Mouse (Mus musculus): Measurements from ENCODE around the gene Stat6.
"Not testable (repeated sequence)": the region's sequence is repeated elsewhere in the genome, so short reads cannot be mapped to it uniquely, and the experiment has no call there.

Stat6 gene

GRCm38 (mm10) chr10:127652906-127653638 lies 10.3 kb downstream of the Stat6 start:
- no peak for DNase-seq

DNA sequence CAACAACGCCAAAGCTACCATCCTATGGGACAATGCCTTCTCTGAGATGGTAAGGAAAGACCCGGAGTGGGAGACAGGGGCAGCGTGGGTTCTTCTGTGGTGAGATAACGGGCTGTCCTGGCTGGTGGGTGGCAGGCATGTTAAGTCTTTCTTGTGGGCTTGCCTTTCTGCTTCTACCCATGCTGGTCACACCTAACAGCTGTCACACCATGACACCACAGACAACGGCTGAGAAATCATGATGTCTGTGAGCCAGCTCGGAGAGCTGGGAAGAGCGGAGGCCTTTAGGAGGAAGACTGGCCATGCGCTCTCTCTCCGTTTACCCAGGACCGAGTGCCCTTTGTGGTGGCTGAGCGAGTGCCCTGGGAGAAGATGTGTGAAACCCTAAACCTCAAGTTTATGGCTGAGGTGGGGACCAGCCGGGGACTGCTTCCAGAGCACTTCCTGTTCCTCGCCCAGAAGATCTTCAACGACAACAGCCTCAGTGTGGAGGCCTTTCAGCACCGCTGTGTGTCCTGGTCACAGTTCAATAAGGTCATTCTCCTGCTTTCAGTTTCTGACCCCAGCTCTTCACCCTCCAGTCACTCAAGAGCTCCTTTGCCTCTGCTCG lies 12.3 kb downstream of the Stat6 start:
- DNase-seq: no peak

DNA sequence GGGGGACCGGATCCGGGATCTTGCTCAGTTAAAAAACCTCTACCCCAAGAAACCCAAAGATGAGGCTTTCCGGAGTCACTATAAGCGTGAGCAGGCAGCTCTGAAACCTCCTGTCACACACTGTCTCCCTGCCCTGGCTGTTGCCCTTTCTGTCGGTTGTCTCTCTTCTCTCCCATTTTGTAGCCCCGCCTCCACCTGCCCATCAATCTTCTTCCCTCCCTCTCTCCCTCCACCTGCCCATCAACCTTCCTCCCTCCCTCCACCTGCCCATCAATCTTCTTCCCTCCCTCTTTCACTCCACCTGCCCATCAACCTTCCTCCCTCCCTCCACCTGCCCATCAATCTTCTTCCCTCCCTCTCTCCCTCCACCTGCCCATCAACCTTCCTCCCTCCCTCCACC lies 14.8 kb downstream of the Stat6 start:
- not testable (repeated sequence) for DNase-seq

GRCm38 (mm10) chr10:127658076-127658475 lies 15.3 kb downstream of the Stat6 start:
- no peak for DNase-seq

- DNase-seq: no peak
These were observed 16.8 kb downstream of the Stat6 start for GRCm38 (mm10) chr10:127659551-127659950.

DNA sequence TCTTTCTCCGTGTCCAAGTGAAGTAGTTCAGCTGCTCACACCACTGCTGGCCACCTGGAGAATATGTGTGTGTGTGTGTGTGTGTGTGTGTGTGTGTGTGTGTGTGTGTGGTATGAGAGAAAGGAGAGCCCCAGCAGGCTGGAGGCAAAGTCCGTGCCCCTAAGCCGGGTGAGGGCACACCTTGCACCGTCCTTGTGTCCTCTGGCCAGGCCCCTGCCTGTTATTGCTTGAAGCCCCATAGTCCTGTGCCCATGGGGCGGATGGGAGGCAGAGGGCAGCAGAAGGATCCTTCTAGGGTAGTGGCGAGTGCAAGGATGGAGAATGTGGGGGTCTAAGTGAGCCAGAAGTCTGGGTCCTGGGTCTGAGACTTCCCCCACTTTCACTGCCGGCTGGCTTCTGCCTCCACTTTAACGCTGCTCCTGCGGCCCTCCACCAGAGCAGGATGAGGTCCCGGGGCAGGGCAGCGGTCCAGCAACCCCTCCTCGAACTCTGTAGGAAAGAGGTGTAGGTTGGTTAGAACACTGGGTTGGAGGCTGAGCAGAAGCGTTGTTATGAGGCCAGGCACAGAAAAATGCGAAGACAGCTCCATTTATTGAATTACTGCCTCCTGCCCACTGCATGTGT lies 18.6 kb downstream of the Stat6 start:
- DNase-seq: peak in 1 of 2 experiments; percentile 27

GRCm38 (mm10) chr10:127661915-127662663 lies 19.3 kb downstream of the Stat6 start:
- DNase-seq: peak in 1 of 2 experiments; percentile 65

GRCm38 (mm10) chr10:127662666-127663253 lies 20.0 kb downstream of the Stat6 start:
- peak in 1 of 2 experiments; percentile 64 for DNase-seq

- no peak for DNase-seq
These were observed 20.8 kb downstream of the Stat6 start for GRCm38 (mm10) chr10:127663590-127663989.

DNA sequence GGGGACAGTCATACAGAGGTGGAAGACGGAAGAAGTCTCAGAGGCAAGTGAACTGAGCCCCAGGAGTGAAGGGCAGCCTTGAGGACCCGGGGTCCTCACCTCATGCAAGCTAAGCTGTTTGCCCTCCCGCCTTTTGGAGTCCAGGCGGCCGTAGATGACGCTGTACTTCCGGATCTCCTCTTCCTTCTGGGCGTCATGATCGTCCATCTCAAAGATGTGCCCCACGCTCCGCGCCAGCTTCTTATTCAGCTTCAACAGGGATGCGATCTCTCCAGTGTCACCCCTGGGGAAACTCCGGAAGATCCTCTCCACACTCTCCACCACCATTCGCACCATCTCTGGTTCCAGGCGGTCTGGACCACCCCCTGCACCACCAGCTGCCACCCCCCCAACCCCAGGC lies 21.4 kb downstream of the Stat6 start:
- DNase-seq: no peak

DNA sequence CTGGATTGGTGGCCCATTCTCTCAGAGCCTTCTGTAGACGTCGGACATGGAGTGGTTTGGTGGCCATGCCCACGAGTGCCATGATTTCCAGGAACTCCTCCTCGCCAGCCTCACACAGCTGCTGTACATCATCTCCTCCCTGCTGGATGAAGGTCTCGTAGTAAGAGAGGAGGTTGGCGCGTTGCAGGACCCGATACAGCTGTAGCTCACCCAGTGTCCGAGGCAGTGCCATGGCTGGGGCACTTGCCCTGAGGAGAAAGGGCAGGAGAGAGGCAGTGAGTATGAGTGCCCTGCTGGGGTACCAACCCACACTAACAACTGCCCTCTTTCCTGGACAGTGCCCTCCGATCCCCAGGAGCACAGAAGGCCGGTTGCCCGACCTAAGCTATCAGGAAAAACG lies 22.1 kb downstream of the Stat6 start:
- no peak for DNase-seq

- DNase-seq: peak in 1 of 2 experiments; percentile 29
These were observed 22.8 kb downstream of the Stat6 start for GRCm38 (mm10) chr10:127665366-127666181.

DNA sequence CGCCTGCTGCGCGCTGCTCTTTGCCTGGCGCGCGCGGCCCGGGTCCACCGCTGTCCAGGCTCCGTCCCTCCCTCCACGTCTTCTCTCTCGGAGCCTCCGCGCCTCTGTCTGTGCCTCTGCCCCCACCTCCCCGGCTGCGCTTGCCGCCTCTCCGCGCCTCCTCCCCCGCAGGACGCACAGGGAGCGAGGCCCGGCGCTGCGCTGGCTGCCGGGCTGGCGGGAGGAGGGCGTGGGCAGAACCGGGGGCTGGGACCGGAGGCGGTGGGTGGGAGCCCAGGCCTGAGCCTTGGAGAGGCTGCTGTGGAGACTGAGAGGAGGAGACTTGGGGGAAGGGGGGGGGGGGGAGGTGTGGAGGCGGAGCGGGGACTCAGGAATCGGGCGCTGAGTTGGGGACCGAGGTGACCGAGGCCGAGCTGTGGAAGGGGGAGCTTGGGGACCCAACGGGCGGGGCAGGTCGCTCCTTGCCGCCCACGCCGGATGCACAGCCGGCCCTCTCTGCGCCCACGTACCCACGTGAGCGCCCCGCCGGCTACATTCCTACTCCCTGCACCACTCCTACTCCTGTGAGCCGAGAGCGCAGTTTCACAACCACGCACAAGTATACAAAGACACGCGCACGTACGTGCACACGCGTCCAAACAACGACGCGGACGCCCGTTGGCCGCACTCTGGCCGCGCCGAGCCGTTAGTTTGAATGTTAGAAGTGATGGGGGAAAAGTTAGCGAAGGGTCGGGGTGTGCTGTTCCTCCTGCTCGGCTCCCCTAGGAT lies 23.9 kb downstream of the Stat6 start, which contains the start of gene Nemp1:
Gene Nemp1, plus strand, starts transcription at position 401 of the 768 bp plus-strand sequence.
- DNase-seq: peak; percentile 67 to 72

- peak; percentile 59 to 71 for DNase-seq
These were observed 24.7 kb downstream of the Stat6 start for GRCm38 (mm10) chr10:127667269-127668092.

- peak; percentile 68 to 79 for DNase-seq
These were observed 25.6 kb downstream of the Stat6 start, which contains the start of gene Nab2 for GRCm38 (mm10) chr10:127668093-127669050. TSS of gene Nab2 (minus strand) at chr10:127668568.

DNA sequence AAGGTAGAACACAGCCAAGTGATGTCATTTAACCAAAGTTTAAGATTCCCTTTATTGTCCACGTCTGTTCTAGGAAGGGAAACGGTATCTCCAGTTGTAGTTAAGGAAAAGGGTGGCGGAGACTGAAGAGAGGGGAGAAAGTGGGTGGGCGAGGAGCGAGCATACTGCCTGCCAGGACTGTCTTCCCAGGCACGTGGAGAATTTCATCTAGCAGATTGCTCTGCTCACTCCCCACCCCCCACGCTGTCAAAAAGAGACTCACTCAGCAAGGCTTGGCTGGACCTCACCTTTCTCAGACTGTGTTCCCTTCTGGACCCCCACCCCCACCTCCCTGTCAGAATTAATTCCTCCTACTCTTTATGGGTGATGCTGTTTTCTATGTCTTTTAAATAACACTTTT lies 26.4 kb downstream of the Stat6 start:
- no peak for DNase-seq

DNA sequence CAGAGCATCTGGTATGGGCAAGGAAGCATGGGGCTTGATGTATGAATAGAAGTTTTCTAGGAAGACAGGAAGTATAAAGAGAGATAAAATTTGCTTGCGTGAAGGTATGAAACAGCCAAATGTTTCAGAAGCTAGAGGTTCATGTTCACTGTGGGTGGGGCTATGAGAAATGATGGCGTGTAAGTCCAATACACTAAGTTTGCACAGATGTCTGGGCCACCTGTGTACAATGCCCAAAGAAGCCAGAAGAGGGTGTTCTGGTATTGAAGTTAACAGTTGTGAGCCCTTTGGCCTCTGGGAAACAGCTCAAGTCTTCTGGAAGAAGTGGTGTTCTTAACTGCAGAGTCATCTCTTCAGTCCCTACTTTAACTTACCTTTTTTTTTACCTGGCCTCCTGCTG lies 27.4 kb downstream of the Stat6 start:
- no peak for DNase-seq

DNA sequence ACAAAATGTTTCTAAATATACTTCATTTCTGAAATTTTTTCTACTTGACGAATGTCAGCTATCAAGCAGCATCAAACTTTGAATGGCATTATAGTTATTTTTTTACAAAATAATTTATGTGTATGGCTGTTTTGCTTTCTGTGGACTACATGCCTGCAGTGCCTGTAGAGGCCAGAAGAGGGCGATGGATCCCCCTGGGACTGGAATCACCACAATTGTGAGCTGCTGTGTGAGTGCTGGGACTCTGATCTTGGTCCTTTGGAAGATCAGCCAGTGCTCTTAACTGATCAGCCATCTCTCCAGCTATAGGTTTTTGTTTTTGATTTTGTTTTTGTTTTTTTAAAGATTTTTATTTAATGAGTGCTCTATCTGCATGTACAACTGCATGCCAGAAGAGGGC lies 28.5 kb downstream of the Stat6 start:
- DNase-seq: no peak
